Mouse (Mus musculus): ENCODE results near the gene Epb41l3. TPM values are rescaled to one million over a fixed set of nuclear protein-coding genes. Genes with fewer than 3 reads are reported as not detected.

Epb41l3 gene
- polyA plus RNA-seq, 1 experiment: 41.4 TPM

DNA sequence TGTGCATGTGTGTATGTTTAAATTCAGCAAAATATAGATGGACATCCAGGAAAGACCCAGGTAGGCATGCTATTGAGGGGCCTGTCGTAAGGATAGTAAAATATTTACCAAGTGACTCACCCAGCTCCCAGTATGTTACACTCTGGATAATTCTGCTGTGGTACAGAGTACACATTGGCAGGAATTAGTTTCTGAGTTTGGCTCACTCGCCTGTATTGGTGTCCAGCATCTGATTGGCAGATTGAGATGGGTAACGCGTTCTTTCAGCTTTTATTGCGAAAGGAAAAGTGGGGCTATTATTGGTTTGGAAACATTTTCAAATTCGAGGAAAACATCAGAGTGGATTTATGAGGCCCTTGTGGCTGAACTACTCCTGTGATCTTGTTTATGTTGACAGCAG lies 145.9 kb downstream of the Epb41l3 start:
- H3K36me3 ChIP-seq (ENCODE audit: control insufficient read depth, insufficient read depth): peaks cover 20% of the 10 kb centered on the region
- H3K79me2 ChIP-seq (ENCODE audit: control insufficient read depth, insufficient read depth): no peaks in the 10 kb centered on the region
- TF ChIP-seq MAX (IDR thresholded peaks at IDR 0.05) (no peak), MYOG (IDR thresholded peaks at IDR 0.05; ENCODE audit: control insufficient read depth, extremely low read depth, insufficient read length) (no peak), FOSL1 (IDR thresholded peaks at IDR 0.05; ENCODE audit: insufficient read depth, low read length, poor library complexity, severe bottlenecking) (no peak)
- peaks cover 2% of the 10 kb centered on the region for H3K79me3 ChIP-seq (ENCODE audit: low read depth)
- H3ac ChIP-seq (ENCODE audit: control insufficient read depth, insufficient read length, low read depth): no peak overlapping the region
- H3K4me3 ChIP-seq (ENCODE audit: insufficient read depth, poor library complexity, severe bottlenecking): no peak overlapping the region
- no peaks in the 10 kb centered on the region for H3K27me3 ChIP-seq (ENCODE audit: control insufficient read depth, insufficient read depth, insufficient read length)

DNA sequence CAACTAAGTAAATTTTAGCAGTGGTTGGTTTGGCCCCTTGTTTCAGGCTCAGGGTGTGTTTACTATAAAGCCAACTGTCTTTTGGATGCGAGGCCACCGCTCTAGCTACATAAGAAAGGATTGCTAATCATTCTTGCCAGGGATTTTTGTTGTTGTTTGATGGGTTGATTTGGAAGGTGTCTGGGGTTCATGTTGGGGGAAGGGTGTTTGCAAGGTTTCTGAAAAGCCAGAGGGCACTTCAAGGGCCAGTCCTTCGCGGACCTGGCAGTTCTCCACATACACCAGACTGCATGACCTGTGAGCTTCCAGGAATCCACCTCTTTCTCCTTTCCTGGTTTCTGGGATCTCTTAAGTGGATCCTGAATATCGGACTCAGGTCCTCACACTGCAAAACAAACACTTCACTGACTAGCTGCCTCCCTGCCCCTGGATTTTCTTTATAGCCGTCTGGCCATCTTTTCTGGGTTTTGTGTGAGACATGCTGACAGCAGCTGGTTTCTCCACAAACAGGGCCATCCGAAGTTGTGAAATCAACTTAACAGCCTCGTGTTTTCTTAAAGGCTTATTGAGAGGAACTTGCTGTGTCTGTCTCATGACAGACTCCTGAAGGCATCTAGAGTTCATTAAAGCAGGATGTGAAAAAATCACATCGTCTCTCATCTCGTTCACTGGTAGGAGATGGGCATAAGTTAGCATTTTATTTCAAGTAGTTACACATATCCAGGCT lies 146.6 kb downstream of the Epb41l3 start:
- no peak overlapping the region for H3K4me3 ChIP-seq (ENCODE audit: insufficient read depth, poor library complexity, severe bottlenecking)
- H3K79me2 ChIP-seq (ENCODE audit: control insufficient read depth, insufficient read depth): no peaks in the 10 kb centered on the region
- H3ac ChIP-seq (ENCODE audit: control insufficient read depth, insufficient read length, low read depth): no peak overlapping the region
- H3K27me3 ChIP-seq (ENCODE audit: control insufficient read depth, insufficient read depth, insufficient read length): no peaks in the 10 kb centered on the region
- peaks cover 2% of the 10 kb centered on the region for H3K79me3 ChIP-seq (ENCODE audit: low read depth)
- H3K36me3 ChIP-seq (ENCODE audit: control insufficient read depth, insufficient read depth): peaks cover 19% of the 10 kb centered on the region
- no peak for TF ChIP-seq CTCF (IDR thresholded peaks at IDR 0.05; ENCODE audit: control insufficient read depth, insufficient read depth, insufficient read length)
- TF ChIP-seq MAX (IDR thresholded peaks at IDR 0.05): no peak
- TF ChIP-seq MYOG (IDR thresholded peaks at IDR 0.05; ENCODE audit: control insufficient read depth, extremely low read depth, insufficient read length): no peak
- no peak for TF ChIP-seq USF1 (IDR thresholded peaks at IDR 0.05; ENCODE audit: low read depth)
- TF ChIP-seq CEBPB (IDR thresholded peaks at IDR 0.05; ENCODE audit: low read depth): no peak
- TF ChIP-seq MYOD1 (IDR thresholded peaks at IDR 0.05; ENCODE audit: control insufficient read depth, insufficient read length, low read depth): no peak
- no peak for TF ChIP-seq FOSL1 (IDR thresholded peaks at IDR 0.05; ENCODE audit: insufficient read depth, low read length, poor library complexity, severe bottlenecking)

DNA sequence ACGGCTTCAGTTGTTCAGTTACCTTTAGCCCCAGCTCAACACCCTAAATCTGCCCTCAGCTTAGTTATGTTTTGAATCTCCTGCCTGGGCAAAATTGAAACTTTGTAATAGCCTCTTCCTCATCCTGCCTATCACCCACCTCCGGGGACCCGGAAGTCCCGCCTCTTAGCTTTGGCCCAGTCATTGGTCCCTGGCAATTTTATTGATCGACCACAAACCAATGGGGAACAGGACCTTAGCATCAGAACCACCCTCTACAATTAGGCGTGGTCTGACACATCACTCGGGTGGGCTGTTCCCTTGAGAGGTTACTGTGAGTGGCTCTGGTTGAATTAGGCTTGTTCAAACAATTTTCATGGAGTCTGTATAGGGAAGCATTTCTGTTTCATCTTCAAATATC lies 150.5 kb downstream of the Epb41l3 start:
- no peaks in the 10 kb centered on the region for H3K27me3 ChIP-seq (ENCODE audit: control insufficient read depth, insufficient read depth, insufficient read length)
- TF ChIP-seq CTCF (IDR thresholded peaks at IDR 0.05; ENCODE audit: control insufficient read depth, insufficient read depth, insufficient read length) (no peak), MAX (IDR thresholded peaks at IDR 0.05) (no peak), MYOG (IDR thresholded peaks at IDR 0.05; ENCODE audit: control insufficient read depth, extremely low read depth, insufficient read length) (no peak), USF1 (IDR thresholded peaks at IDR 0.05; ENCODE audit: low read depth) (no peak), MYOD1 (IDR thresholded peaks at IDR 0.05; ENCODE audit: control insufficient read depth, insufficient read length, low read depth) (no peak), FOSL1 (IDR thresholded peaks at IDR 0.05; ENCODE audit: insufficient read depth, low read length, poor library complexity, severe bottlenecking) (no peak), CEBPB (IDR thresholded peaks at IDR 0.05; ENCODE audit: low read depth) (no peak)
- no peak overlapping the region for H3K4me3 ChIP-seq (ENCODE audit: insufficient read depth, poor library complexity, severe bottlenecking)
- H3ac ChIP-seq (ENCODE audit: control insufficient read depth, insufficient read length, low read depth): no peak overlapping the region
- peaks cover 6% of the 10 kb centered on the region for H3K79me3 ChIP-seq (ENCODE audit: low read depth)
- H3K36me3 ChIP-seq (ENCODE audit: control insufficient read depth, insufficient read depth): peaks cover 14% of the 10 kb centered on the region
- H3K79me2 ChIP-seq (ENCODE audit: control insufficient read depth, insufficient read depth): peaks cover 16% of the 10 kb centered on the region

DNA sequence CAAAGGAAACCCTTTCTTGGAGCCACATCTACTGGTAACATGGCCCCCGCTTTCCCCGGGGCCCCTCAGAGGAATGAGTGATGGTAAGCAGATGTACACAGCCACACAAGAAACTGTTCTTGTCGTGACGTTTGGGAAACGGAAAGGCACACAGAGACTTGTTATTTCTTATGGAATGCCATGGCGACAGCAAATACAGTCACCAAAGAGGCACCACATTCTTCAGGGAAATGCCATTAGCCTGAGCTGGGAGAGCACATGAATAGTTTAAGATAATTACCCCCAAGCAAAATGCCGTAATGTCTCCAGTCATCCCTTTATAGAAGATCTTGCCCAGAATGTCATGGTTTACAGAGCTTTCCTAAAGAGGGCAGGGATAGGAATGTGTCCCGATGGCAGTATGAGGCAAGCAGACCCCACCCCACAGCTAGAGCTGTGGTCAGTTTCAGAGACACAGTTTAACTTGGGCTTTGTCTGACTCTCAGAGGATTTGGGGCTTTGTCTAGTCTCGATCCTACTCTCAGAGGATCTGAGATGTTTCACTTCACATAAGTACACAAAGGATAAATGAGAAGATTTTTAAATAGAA lies 152.0 kb downstream of the Epb41l3 start:
- peaks cover 31% of the 10 kb centered on the region for H3K79me2 ChIP-seq (ENCODE audit: control insufficient read depth, insufficient read depth)
- no peak overlapping the region for H3K4me3 ChIP-seq (ENCODE audit: insufficient read depth, poor library complexity, severe bottlenecking)
- H3ac ChIP-seq (ENCODE audit: control insufficient read depth, insufficient read length, low read depth): no peak overlapping the region
- no peaks in the 10 kb centered on the region for H3K27me3 ChIP-seq (ENCODE audit: control insufficient read depth, insufficient read depth, insufficient read length)
- peaks cover 14% of the 10 kb centered on the region for H3K36me3 ChIP-seq (ENCODE audit: control insufficient read depth, insufficient read depth)
- TF ChIP-seq MYOG (IDR thresholded peaks at IDR 0.05; ENCODE audit: control insufficient read depth, extremely low read depth, insufficient read length) (no peak), USF1 (IDR thresholded peaks at IDR 0.05; ENCODE audit: low read depth) (no peak), MAX (IDR thresholded peaks at IDR 0.05) (no peak), MYOD1 (IDR thresholded peaks at IDR 0.05; ENCODE audit: control insufficient read depth, insufficient read length, low read depth) (peak; percentile 9), CEBPB (IDR thresholded peaks at IDR 0.05; ENCODE audit: low read depth) (peak; percentile 28)
- peaks cover 8% of the 10 kb centered on the region for H3K79me3 ChIP-seq (ENCODE audit: low read depth)

DNA sequence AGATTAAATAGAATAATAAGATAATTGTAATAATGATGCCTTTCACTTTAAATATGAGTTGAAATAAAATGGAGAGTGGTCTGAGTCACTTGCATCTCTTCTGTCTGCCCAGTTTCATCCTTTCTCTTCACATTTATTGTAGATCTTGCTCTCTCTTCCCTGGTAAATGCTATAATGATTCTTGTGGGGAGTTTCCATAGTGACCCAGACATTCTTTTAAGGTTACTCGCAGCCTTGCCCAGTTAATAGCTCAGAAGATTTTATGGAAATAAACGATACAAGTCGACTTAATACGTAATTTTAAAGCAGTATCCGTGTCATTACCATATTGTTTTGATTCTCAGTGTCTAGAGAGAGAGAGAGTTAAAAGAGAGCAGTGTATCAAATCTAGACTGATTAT lies 154.0 kb downstream of the Epb41l3 start:
- Histone ChIP-seq H3K27me3 (ENCODE audit: control insufficient read depth, insufficient read depth, insufficient read length) (no peaks in the 10 kb centered on the region), H3K36me3 (ENCODE audit: control insufficient read depth, insufficient read depth) (peaks cover 4% of the 10 kb centered on the region), H3ac (ENCODE audit: control insufficient read depth, insufficient read length, low read depth) (no peak overlapping the region), H3K79me3 (ENCODE audit: low read depth) (peaks cover 10% of the 10 kb centered on the region), H3K4me3 (ENCODE audit: insufficient read depth, poor library complexity, severe bottlenecking) (no peak overlapping the region), H3K79me2 (ENCODE audit: control insufficient read depth, insufficient read depth) (peaks cover 38% of the 10 kb centered on the region)
- TF ChIP-seq MYOD1 (IDR thresholded peaks at IDR 0.05; ENCODE audit: control insufficient read depth, insufficient read length, low read depth) (no peak), MAX (IDR thresholded peaks at IDR 0.05) (no peak), FOSL1 (IDR thresholded peaks at IDR 0.05; ENCODE audit: insufficient read depth, low read length, poor library complexity, severe bottlenecking) (no peak), USF1 (IDR thresholded peaks at IDR 0.05; ENCODE audit: low read depth) (no peak), CTCF (IDR thresholded peaks at IDR 0.05; ENCODE audit: control insufficient read depth, insufficient read depth, insufficient read length) (no peak), CEBPB (IDR thresholded peaks at IDR 0.05; ENCODE audit: low read depth) (no peak), MYOG (IDR thresholded peaks at IDR 0.05; ENCODE audit: control insufficient read depth, extremely low read depth, insufficient read length) (no peak)

Data from C2C12 (cell line).